Mouse (Mus musculus): ENCODE data around the gene Tssc4. TPM values are rescaled to one million over a fixed set of nuclear protein-coding genes. Genes with fewer than 3 reads are reported as not detected.

Tssc4 gene
- polyA plus RNA-seq, 1 experiment = 85.1 TPM

DNA sequence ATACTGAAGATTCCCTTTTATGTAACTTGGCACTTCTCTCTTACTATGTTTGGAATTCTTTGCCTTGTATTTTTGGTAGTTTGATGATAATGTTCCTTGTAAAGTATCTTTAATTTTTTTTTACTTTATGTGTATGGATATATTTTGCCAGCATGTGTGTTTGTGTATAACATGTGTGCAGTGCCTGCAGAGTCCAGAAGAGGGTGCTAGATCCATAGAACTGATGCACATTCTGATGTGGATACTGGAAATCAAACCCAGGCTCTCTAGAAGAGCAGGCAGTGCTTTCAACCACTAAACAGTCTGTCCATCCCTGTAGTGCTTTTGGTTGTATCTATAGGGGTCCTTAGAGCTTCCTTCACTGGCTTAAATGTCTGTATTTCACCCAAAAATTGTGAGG lies 45.7 kb downstream of the Tssc4 start:
- TF ChIP-seq CTCF (IDR thresholded peaks at IDR 0.05; ENCODE audit: insufficient read depth, low read length) = no peak
- TF ChIP-seq POLR2A (IDR thresholded peaks at IDR 0.05; ENCODE audit: borderline replicate concordance, extremely low read depth, low read depth, low read length) = no peak
- no peak overlapping the region for H3K4me3 ChIP-seq (replicated peaks; ENCODE audit: extremely low read depth, low read depth, low read length)

DNA sequence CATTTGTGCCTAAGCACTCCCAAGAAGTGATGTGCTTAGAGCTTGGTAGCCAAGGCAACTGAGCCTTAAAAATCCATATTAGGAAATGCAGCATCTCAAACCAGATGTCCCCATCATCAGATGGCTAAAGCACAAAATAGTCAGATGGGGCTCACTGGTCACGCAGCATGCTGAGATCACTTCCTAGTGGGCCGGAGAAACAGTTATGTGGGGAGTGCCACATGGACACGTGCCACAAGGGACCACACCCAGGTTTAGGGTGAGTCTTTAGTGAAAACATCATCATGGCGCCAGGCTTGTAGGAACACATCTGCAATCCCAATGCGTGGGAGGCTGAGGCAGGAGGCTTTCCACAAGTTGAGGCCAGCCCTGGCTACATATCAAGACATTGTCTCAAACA lies 47.5 kb downstream of the Tssc4 start:
- 65% methylated on average over 5 of the region's 5 CpGs for WGBS
- no peak for TF ChIP-seq CTCF (IDR thresholded peaks at IDR 0.05; ENCODE audit: insufficient read depth, low read length)

More for the DNA sequence above, 45.7 kb downstream of the Tssc4 start:
- H3K4me1 ChIP-seq (ENCODE audit: control insufficient read depth, insufficient read depth, low read length) = peaks cover 18% of the 10 kb centered on the region
- DNase-seq = no peak

DNA sequence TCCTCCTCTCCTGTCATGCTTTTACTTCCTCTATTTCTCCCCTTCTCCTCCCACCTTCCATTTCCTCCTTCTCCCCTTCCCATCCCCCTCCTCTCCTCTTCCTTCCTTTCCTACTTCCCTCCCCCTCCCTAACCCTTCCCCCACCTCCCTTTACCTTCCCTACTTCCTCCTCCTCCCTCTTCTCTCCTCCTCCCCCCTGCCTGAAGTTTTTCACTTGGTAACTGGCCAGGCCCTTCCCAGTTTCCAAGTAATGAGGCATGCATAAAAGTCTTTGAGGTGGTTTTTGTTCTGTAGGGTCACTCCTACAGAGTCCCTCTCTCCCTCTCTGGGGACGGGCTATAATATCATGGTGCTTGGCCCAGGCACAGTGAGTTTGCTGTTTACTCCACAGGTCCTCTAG lies 50.4 kb downstream of the Tssc4 start:
- DNase-seq = peak; percentile 37
- WGBS = 38% methylated on average over 1 of the region's 1 CpGs
- no peak overlapping the region for H3K4me3 ChIP-seq (replicated peaks; ENCODE audit: extremely low read depth, low read depth, low read length)
- TF ChIP-seq CTCF (IDR thresholded peaks at IDR 0.05; ENCODE audit: insufficient read depth, low read length) = no peak
- TF ChIP-seq POLR2A (IDR thresholded peaks at IDR 0.05; ENCODE audit: borderline replicate concordance, extremely low read depth, low read depth, low read length) = no peak
- H3K4me1 ChIP-seq (ENCODE audit: control insufficient read depth, insufficient read depth, low read length) = peaks cover 10% of the 10 kb centered on the region

More for the DNA sequence above, 47.5 kb downstream of the Tssc4 start:
- no peak for DNase-seq
- no peak overlapping the region for H3K4me3 ChIP-seq (replicated peaks; ENCODE audit: extremely low read depth, low read depth, low read length)
- peaks cover 11% of the 10 kb centered on the region for H3K4me1 ChIP-seq (ENCODE audit: control insufficient read depth, insufficient read depth, low read length)

DNA sequence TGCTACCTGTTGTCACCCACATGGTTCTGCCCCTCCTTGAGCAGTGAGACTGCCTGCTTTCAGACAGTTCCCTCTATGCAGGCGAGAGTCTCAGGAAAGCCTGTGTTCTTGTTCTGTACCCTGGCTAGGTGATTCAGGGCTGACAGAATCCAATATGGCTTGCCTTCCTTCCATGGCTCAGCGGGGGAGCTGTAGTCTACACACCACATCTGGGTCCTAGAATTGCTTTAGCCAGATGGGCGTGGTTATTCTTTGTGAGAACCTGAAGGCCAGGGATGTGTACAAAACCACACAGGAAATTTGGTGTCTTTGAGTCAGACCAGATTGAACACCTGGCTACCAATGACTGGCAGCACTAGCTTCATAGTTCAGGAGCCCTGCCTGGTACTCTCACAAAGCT lies 50.8 kb downstream of the Tssc4 start:
- Histone ChIP-seq H3K4me1 (ENCODE audit: control insufficient read depth, insufficient read depth, low read length) (peaks cover 10% of the 10 kb centered on the region), H3K4me3 (replicated peaks; ENCODE audit: extremely low read depth, low read depth, low read length) (no peak overlapping the region)
- no peak for DNase-seq
- no peak for TF ChIP-seq CTCF (IDR thresholded peaks at IDR 0.05; ENCODE audit: insufficient read depth, low read length)
- TF ChIP-seq POLR2A (IDR thresholded peaks at IDR 0.05; ENCODE audit: borderline replicate concordance, extremely low read depth, low read depth, low read length) = no peak
- 56% methylated on average over 3 of the region's 3 CpGs for WGBS

Other genes with a start within 250 kb of the Tssc4 start
- 0.80 TPM in 1 of 2 replicates, not detected in the other for gene Th, start 138.1 kb upstream of the Tssc4 start, polyA plus RNA-seq (2012; rRNA removed)
- 0.96 and 1.2 TPM in 2 replicates for gene Ascl2, start 100.0 kb upstream of the Tssc4 start, polyA plus RNA-seq (2012; rRNA removed)
- gene Tspan32, start 64.2 kb upstream of the Tssc4 start, polyA plus RNA-seq (2012; rRNA removed) = 7.7 and 11.5 TPM in 2 replicates
- gene Cd81, start 16.5 kb upstream of the Tssc4 start, polyA plus RNA-seq (2012; rRNA removed) = 575 and 614 TPM in 2 replicates
- gene Trpm5, start 25.4 kb downstream of the Tssc4 start, polyA plus RNA-seq (2012; rRNA removed) = 0.42 and 0.62 TPM in 2 replicates
- gene Kcnq1, start 37.1 kb downstream of the Tssc4 start, polyA plus RNA-seq (2012; rRNA removed) = 26.7 and 28.2 TPM in 2 replicates